Mouse (Mus musculus) forebrain, postnatal 0 days (tissue): ENCODE results near the gene Ccdc159. TPM values are rescaled to one million over a fixed set of nuclear protein-coding genes. Genes with fewer than 3 reads are reported as not detected.
A peak's percentile ranks its signal among the peaks of the same experiment; 100 is the strongest.

ENCODE experiments used
- ATAC-seq: fragments of 200-750 bp; cut with Nextera tagmentation; 2 replicates; pipeline ENCODE4 v1.8.0; 2017; ENCODE audit warnings: mild to moderate bottlenecking, moderate library complexity
- DNase-seq: peaks from one replicate; pipeline ENCODE4 v3.0.0-alpha.2; 2015
- H3K27ac ChIP-seq: fragments of 300-500 bp; sonication (generic); 2 replicates; pipeline ENCODE4 v1.5.1; 2014; ENCODE audit warnings: low read depth, mild to moderate bottlenecking, antibody characterized with exemption, low read length, moderate library complexity, mixed read lengths
- H3K27me3 ChIP-seq: fragments of 300-500 bp; sonication (generic); 2 replicates; pipeline ENCODE4 v1.6.1; 2014; ENCODE audit warnings: mild to moderate bottlenecking, low read length, mixed read lengths; ENCODE audit not compliant: insufficient read depth
- H3K36me3 ChIP-seq: fragments of 300-500 bp; sonication (generic); 2 replicates; pipeline ENCODE4 v1.6.1; 2014; ENCODE audit warnings: mild to moderate bottlenecking, moderate library complexity; ENCODE audit not compliant: insufficient read depth
- H3K4me1 ChIP-seq: fragments of 300-500 bp; sonication (generic); 2 replicates; pipeline ENCODE4 v1.6.1; 2014; ENCODE audit warnings: antibody characterized with exemption; ENCODE audit not compliant: insufficient read depth
- H3K4me2 ChIP-seq: fragments of 300-500 bp; sonication (generic); 2 replicates; pipeline ENCODE4 v1.6.1; 2014; ENCODE audit warnings: low read depth, mild to moderate bottlenecking, moderate library complexity
- H3K4me3 ChIP-seq: fragments of 300-500 bp; sonication (generic); 2 replicates; pipeline ENCODE4 v1.5.1; 2014; ENCODE audit warnings: low read depth, low read length, mixed read lengths
- H3K9ac ChIP-seq: fragments of 300-500 bp; sonication (generic); 2 replicates; pipeline ENCODE4 v1.6.1; 2014; ENCODE audit warnings: mild to moderate bottlenecking
- H3K9me3 ChIP-seq: fragments of 300-500 bp; sonication (generic); 2 replicates; pipeline ENCODE4 v1.6.1; 2016; ENCODE audit warnings: low read length
- CTCF ChIP-seq: sonication (generic); IDR thresholded peaks from 2 replicates; pipeline ENCODE4 v1.5.1; 2016; ENCODE audit warnings: antibody characterized with exemption, control low read depth, low read depth
- WGBS: fragments of 180-500 bp; shearing (Covaris S2); extraction: QIAGEN DNeasy Blood & Tissue Kit; methylation state at CpG from one replicate; pipeline ENCODE4 v1.1.7; 2014; 5-methylcytosine and 5-hydroxymethylcytosine counted together
- polyA plus RNA-seq: library from polyadenylated mRNA; unstranded; fragments of >200 nt; fragmentation: Nextera tagmentation; extraction: Ambion mirVana; gene quantifications from 2 replicates; pipeline ENCODE4 v1.2.1, GENCODE M21; 2015
- total RNA-seq: library from RNA; depleted of rRNA; stranded (reverse); fragments of >200 nt; gene quantifications from 2 replicates; pipeline ENCODE4 v1.2.3, GENCODE M21; 2014

Gene Ccdc159
- total and polyA plus RNA-seq, 2 experiments from 2014 or later: 4.1 to 8.6 TPM

- ATAC-seq: no peak
- WGBS: 62% methylated on average over 6 of the region's 6 CpGs
- Histone ChIP-seq H3K4me3 (no peak overlapping the region), H3K27ac (no peak overlapping the region), H3K4me1 (peaks cover 10% of the 10 kb centered on the region; the same call in 1 of the 2 replicates), H3K27me3 (no peaks in the 10 kb centered on the region), H3K9ac (no peak overlapping the region), H3K9me3 (no peaks in the 10 kb centered on the region), H3K36me3 (0 out of 2 replicates have a peak, but pooled peaks cover 3% of the 10 kb centered on the region), H3K4me2 (no peak overlapping the region)
- no peak for TF ChIP-seq CTCF
- no peak for DNase-seq
Measured at GRCm38 (mm10) chr9:21924099-21924493, 3.2 kb upstream of the Ccdc159 start.

- 91% methylated on average over 3 of the region's 3 CpGs for WGBS
- Histone ChIP-seq H3K9ac (no peak overlapping the region), H3K27ac (no peak overlapping the region), H3K4me2 (no peak overlapping the region), H3K9me3 (no peaks in the 10 kb centered on the region), H3K27me3 (no peaks in the 10 kb centered on the region), H3K4me1 (peaks cover 10% of the 10 kb centered on the region; the same call in 1 of the 2 replicates), H3K36me3 (0 out of 2 replicates have a peak, but pooled peaks cover 3% of the 10 kb centered on the region), H3K4me3 (no peak overlapping the region)
- DNase-seq (no peak), ATAC-seq (no peak)
- TF ChIP-seq CTCF: no peak
Measured at GRCm38 (mm10) chr9:21925034-21925433, 2.2 kb upstream of the Ccdc159 start.

- Histone ChIP-seq H3K27ac (no peak overlapping the region), H3K9me3 (no peaks in the 10 kb centered on the region), H3K36me3 (0 out of 2 replicates have a peak, but pooled peaks cover 3% of the 10 kb centered on the region), H3K27me3 (no peaks in the 10 kb centered on the region), H3K4me3 (no peak overlapping the region), H3K4me2 (no peak overlapping the region), H3K4me1 (peaks cover 10% of the 10 kb centered on the region; the same call in 1 of the 2 replicates), H3K9ac (no peak overlapping the region)
- TF ChIP-seq CTCF: no peak
- 100% methylated on average over 1 of the region's 1 CpGs for WGBS
- ATAC-seq (no peak), DNase-seq (no peak)
Measured at GRCm38 (mm10) chr9:21925506-21925905, 1.8 kb upstream of the Ccdc159 start.

- H3K9ac ChIP-seq: peak overlapping the region; percentile 63
- no peaks in the 10 kb centered on the region for H3K9me3 ChIP-seq
- no peak overlapping the region; the same call in 1 of the 2 replicates for H3K4me3 ChIP-seq
- 78% methylated on average over 6 of the region's 6 CpGs for WGBS
- H3K36me3 ChIP-seq: 0 out of 2 replicates have a peak, but pooled peaks cover 3% of the 10 kb centered on the region
- no peak for TF ChIP-seq CTCF
- H3K4me1 ChIP-seq: peaks cover 10% of the 10 kb centered on the region; the same call in 1 of the 2 replicates
- no peak for DNase-seq
- ATAC-seq: no peak
- H3K27ac ChIP-seq: peak overlapping the region; percentile 64; the same call in 1 of the 2 replicates
- H3K4me2 ChIP-seq: peak overlapping the region; percentile 54
- H3K27me3 ChIP-seq: no peaks in the 10 kb centered on the region
Measured at GRCm38 (mm10) chr9:21926155-21926554, 1.1 kb upstream of the Ccdc159 start.

- H3K4me3 ChIP-seq: peak overlapping the region; percentile 54
- H3K9ac ChIP-seq: peak overlapping the region; percentile 63
- no peaks in the 10 kb centered on the region for H3K27me3 ChIP-seq
- 0 out of 2 replicates have a peak, but pooled peaks cover 3% of the 10 kb centered on the region for H3K36me3 ChIP-seq
- WGBS: 0% methylated on average over 6 of the region's 6 CpGs
- peak overlapping the region; percentile 54 for H3K4me2 ChIP-seq
- H3K9me3 ChIP-seq: no peaks in the 10 kb centered on the region
- no peak for DNase-seq
- peaks cover 10% of the 10 kb centered on the region; the same call in 1 of the 2 replicates for H3K4me1 ChIP-seq
- H3K27ac ChIP-seq: peak overlapping the region; percentile 64
- peak; percentile 15; the same call in 1 of the 2 replicates for ATAC-seq
- no peak for TF ChIP-seq CTCF
Measured at GRCm38 (mm10) chr9:21926784-21927183, 487 bp upstream of the Ccdc159 start.

- DNase-seq (no peak), ATAC-seq (no peak)
- H3K36me3 ChIP-seq: 0 out of 2 replicates have a peak, but pooled peaks cover 3% of the 10 kb centered on the region
- H3K27me3 ChIP-seq: no peaks in the 10 kb centered on the region
- H3K4me1 ChIP-seq: peaks cover 10% of the 10 kb centered on the region; the same call in 1 of the 2 replicates
- no peaks in the 10 kb centered on the region for H3K9me3 ChIP-seq
- no peak overlapping the region for H3K27ac ChIP-seq
- H3K9ac ChIP-seq: no peak overlapping the region
- TF ChIP-seq CTCF: no peak
- WGBS: 84% methylated on average over 3 of the region's 3 CpGs
- H3K4me3 ChIP-seq: no peak overlapping the region
- H3K4me2 ChIP-seq: no peak overlapping the region
Measured at GRCm38 (mm10) chr9:21929208-21929607, 1.9 kb downstream of the Ccdc159 start.

- no peak overlapping the region for H3K27ac ChIP-seq
- H3K27me3 ChIP-seq: no peaks in the 10 kb centered on the region
- no peak overlapping the region for H3K4me2 ChIP-seq
- no peak overlapping the region for H3K9ac ChIP-seq
- H3K4me3 ChIP-seq: no peak overlapping the region
- ATAC-seq: no peak
- no peaks in the 10 kb centered on the region for H3K9me3 ChIP-seq
- no peaks in the 10 kb centered on the region for H3K36me3 ChIP-seq
- DNase-seq: no peak
- peaks cover 5% of the 10 kb centered on the region; the same call in 1 of the 2 replicates for H3K4me1 ChIP-seq
- no peak for TF ChIP-seq CTCF
- 57% methylated on average over 2 of the region's 2 CpGs for WGBS
Measured at GRCm38 (mm10) chr9:21932006-21932405, 4.7 kb downstream of the Ccdc159 start.
